Comparison of ENCODE assay signal across 8 mouse cellular contexts in the genomic region with DNA sequence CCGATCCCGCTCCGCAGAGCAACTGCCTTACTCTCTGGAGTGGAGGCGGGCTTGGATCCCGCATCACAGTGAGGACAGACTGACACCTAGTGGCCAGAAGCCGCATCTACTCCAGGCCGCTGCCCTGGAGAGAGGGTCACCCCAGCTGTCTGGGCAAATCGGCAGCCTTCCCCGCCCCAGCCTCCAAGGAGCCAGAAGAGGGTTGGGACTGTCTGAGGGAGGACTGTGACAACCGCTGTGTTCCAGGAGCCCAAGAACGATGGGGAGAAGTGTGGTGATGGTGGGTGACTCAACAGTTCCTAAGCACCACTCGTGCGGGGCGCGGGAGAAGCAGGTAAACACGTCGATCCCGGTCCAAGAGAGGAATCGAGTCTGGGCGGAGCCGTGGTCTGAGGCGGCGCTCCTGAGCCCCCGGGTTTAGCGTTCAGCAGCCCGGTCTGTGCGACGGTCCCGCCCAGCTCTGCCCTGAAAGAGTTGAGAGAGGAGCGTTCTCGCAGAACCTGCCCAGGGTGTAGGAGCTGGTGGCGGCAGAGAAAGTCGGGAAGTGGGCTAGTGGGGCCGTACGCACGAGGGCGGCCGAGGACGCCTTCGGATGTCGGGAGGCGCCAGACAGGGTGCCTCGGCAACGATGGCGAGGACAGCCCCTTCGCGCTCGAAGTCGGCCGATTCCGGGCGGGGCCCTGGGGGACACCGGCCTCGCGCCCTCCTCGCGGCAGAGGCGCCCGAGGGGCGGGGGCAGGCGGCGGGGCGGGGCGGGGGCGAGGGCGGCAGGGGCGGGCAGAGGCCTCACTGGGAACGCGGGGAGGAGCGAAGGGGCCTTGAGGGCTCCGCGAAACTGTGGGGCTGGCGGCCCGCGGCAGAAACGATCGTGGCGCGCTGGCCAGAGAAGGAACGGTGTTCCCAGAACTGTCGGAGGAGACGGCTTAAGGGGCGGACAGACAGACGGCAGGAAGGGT. TPM values are rescaled to one million over a fixed set of nuclear protein-coding genes. Genes with fewer than 3 reads are reported as not detected.
A peak's percentile ranks its signal among the peaks of the same experiment; 100 is the strongest.
DNase-seq lines count a peak whose midpoint lies in the region; ATAC-seq lines count a peak whose summit lies in the region.

No protein-coding gene starts in this region.

- H3K4me2 ChIP-seq in heart, embryonic 15.5 days: peak overlapping the region; percentile 96
- peak overlapping the region; percentile 92 for H3K4me2 ChIP-seq in liver, embryonic 12.5 days

- H3K9me3 ChIP-seq in forebrain, embryonic 10.5 days: no peaks in the 10 kb centered on the region
- H3K9me3 ChIP-seq in heart, embryonic 15.5 days (replicated peaks): no peaks in the 10 kb centered on the region
- H3K9me3 ChIP-seq in liver, embryonic 12.5 days (replicated peaks): no peaks in the 10 kb centered on the region

- H3K27me3 ChIP-seq in forebrain, embryonic 10.5 days (ENCODE audit: poor library complexity, severe bottlenecking): no peaks in the 10 kb centered on the region
- H3K27me3 ChIP-seq in heart, embryonic 15.5 days: no peaks in the 10 kb centered on the region
- H3K27me3 ChIP-seq in liver, embryonic 12.5 days (replicated peaks): no peaks in the 10 kb centered on the region
- H3K27me3 ChIP-seq in splenic B cell, adult 2 months (ENCODE audit: control insufficient read depth, insufficient read depth, low read length, poor library complexity, severe bottlenecking): no peaks in the 10 kb centered on the region

- peak overlapping the region; percentile 70 for H3K9ac ChIP-seq in heart, embryonic 15.5 days
- H3K9ac ChIP-seq in liver, embryonic 12.5 days: peak overlapping the region; percentile 97

- H3K36me3 ChIP-seq in forebrain, embryonic 10.5 days (replicated peaks): peaks cover 38% of the 10 kb centered on the region
- H3K36me3 ChIP-seq in heart, embryonic 15.5 days: peaks cover 29% of the 10 kb centered on the region
- H3K36me3 ChIP-seq in liver, embryonic 12.5 days: peaks cover 38% of the 10 kb centered on the region
- H3K36me3 ChIP-seq in splenic B cell, adult 2 months (ENCODE audit: control insufficient read depth, insufficient read depth, low read length, poor library complexity, severe bottlenecking): peaks cover 8% of the 10 kb centered on the region

- H3K4me1 ChIP-seq in forebrain, embryonic 10.5 days: peaks cover 74% of the 10 kb centered on the region
- peaks cover 44% of the 10 kb centered on the region for H3K4me1 ChIP-seq in heart, embryonic 15.5 days (replicated peaks)
- peaks cover 59% of the 10 kb centered on the region for H3K4me1 ChIP-seq in liver, embryonic 12.5 days

- peak overlapping the region; percentile 61 for H3K4me3 ChIP-seq in forebrain, embryonic 10.5 days
- H3K4me3 ChIP-seq in heart, embryonic 15.5 days: peak overlapping the region; percentile 75
- peak overlapping the region; percentile 94 for H3K4me3 ChIP-seq in liver, embryonic 12.5 days

- ATAC-seq in heart, embryonic 15.5 days (replicated peaks; ENCODE audit: insufficient number of reproducible peaks, insufficient read depth, low FRiP score, low read depth): peak; percentile 78
- peak; percentile 79 for ATAC-seq in liver, embryonic 12.5 days

- under 1% methylated on average over 83 of the region's 84 CpGs for WGBS in forebrain, embryonic 10.5 days
- WGBS in heart, embryonic 15.5 days: under 1% methylated on average over 81 of the region's 84 CpGs
- 2% methylated on average over 78 of the region's 84 CpGs for WGBS in liver, embryonic 12.5 days (ENCODE audit: insufficient replicate concordance)

- peak overlapping the region; percentile 93 for H3K27ac ChIP-seq in forebrain, embryonic 10.5 days
- peak overlapping the region; percentile 98 for H3K27ac ChIP-seq in heart, embryonic 15.5 days
- H3K27ac ChIP-seq in liver, embryonic 12.5 days: peak overlapping the region; percentile 100

- DNase-seq in CD8-positive naive resting alpha-beta T cell, adult 2 months (ENCODE audit: low read depth in 2 of 2, low spot score in 2 of 2): peak; percentile 87 to 90
- peak; percentile 95 for DNase-seq in c-Kit-positive CD71-negative TER-119-negative erythroid progenitor cells, embryonic 14.5 days (ENCODE audit: low read depth)
- DNase-seq in forebrain, embryonic 10.5 days (ENCODE audit: extremely low spot score, low spot score): peak; percentile 96
- peak; percentile 98 for DNase-seq in kidney, postnatal 14 days
- peak; percentile 94 for DNase-seq in naive thymus-derived CD4-positive, alpha-beta T cell, adult 2 months (ENCODE audit: low read depth)
- peak; percentile 93 for DNase-seq in splenic B cell, adult 2 months (ENCODE audit: low read depth, low spot score)

RNA-seq across cellular contexts. Expression of a gene that starts 1.7 kb away (rescaled TPM):
- polyA plus RNA-seq in forebrain, embryonic 10.5 days (2016; fragmentation: Nextera tagmentation; extraction: Ambion mirVana): 10.0 and 11.3 TPM in 2 replicates
- 13.5 and 14.2 TPM in 2 replicates for polyA plus RNA-seq in heart, embryonic 15.5 days (2015; fragmentation: Nextera tagmentation; extraction: Ambion mirVana)
- 62.6 and 67.1 TPM in 2 replicates for polyA plus RNA-seq in liver, embryonic 12.5 days (2016; fragmentation: Nextera tagmentation; extraction: Ambion mirVana)

RNA-seq across cellular contexts. Expression of a gene that starts 1.7 kb away (rescaled TPM):
- polyA plus RNA-seq in forebrain, embryonic 10.5 days (2016; fragmentation: Nextera tagmentation; extraction: Ambion mirVana): 10.6 and 11.7 TPM in 2 replicates
- polyA plus RNA-seq in heart, embryonic 15.5 days (2015; fragmentation: Nextera tagmentation; extraction: Ambion mirVana): 12.4 and 17.3 TPM in 2 replicates
- 12.2 and 13.7 TPM in 2 replicates for polyA plus RNA-seq in liver, embryonic 12.5 days (2016; fragmentation: Nextera tagmentation; extraction: Ambion mirVana)

RNA-seq across cellular contexts. Expression of a gene that starts 5.2 kb away (rescaled TPM):
- polyA plus RNA-seq in forebrain, embryonic 10.5 days (2016; fragmentation: Nextera tagmentation; extraction: Ambion mirVana): 1,073 and 1,096 TPM in 2 replicates
- 717 and 816 TPM in 2 replicates for polyA plus RNA-seq in heart, embryonic 15.5 days (2015; fragmentation: Nextera tagmentation; extraction: Ambion mirVana)
- 1,112 and 1,156 TPM in 2 replicates for polyA plus RNA-seq in liver, embryonic 12.5 days (2016; fragmentation: Nextera tagmentation; extraction: Ambion mirVana)

RNA-seq across cellular contexts. Expression of a gene that starts 10.0 kb away (rescaled TPM):
- 70.7 and 73.3 TPM in 2 replicates for polyA plus RNA-seq in forebrain, embryonic 10.5 days (2016; fragmentation: Nextera tagmentation; extraction: Ambion mirVana)
- polyA plus RNA-seq in heart, embryonic 15.5 days (2015; fragmentation: Nextera tagmentation; extraction: Ambion mirVana): 54.5 and 72.1 TPM in 2 replicates
- polyA plus RNA-seq in liver, embryonic 12.5 days (2016; fragmentation: Nextera tagmentation; extraction: Ambion mirVana): 20.3 and 24.0 TPM in 2 replicates

RNA-seq across cellular contexts. Expression of a gene that starts 12.8 kb away (rescaled TPM):
- 97.6 and 104 TPM in 2 replicates for polyA plus RNA-seq in forebrain, embryonic 10.5 days (2016; fragmentation: Nextera tagmentation; extraction: Ambion mirVana)
- 30.8 and 42.8 TPM in 2 replicates for polyA plus RNA-seq in heart, embryonic 15.5 days (2015; fragmentation: Nextera tagmentation; extraction: Ambion mirVana)
- polyA plus RNA-seq in liver, embryonic 12.5 days (2016; fragmentation: Nextera tagmentation; extraction: Ambion mirVana): 45.4 and 47.6 TPM in 2 replicates

Comparison
In these comparisons a context has a peak if more than half of its experiments do, and no peak if none do; other contexts are left out.
1. Peak in every context shown above with its lines: DNase-seq, ATAC-seq, H3K4me3 ChIP-seq and H3K27ac ChIP-seq.